Mouse (Mus musculus) cerebellum, adult 18-20 months (tissue): ENCODE data around the gene Rhot2.

Experiments
- DNase-seq, 2 experiments: peaks; one replicate each; pipeline ENCODE4 v3.0.0; 2021

Gene Rhot2

DNA sequence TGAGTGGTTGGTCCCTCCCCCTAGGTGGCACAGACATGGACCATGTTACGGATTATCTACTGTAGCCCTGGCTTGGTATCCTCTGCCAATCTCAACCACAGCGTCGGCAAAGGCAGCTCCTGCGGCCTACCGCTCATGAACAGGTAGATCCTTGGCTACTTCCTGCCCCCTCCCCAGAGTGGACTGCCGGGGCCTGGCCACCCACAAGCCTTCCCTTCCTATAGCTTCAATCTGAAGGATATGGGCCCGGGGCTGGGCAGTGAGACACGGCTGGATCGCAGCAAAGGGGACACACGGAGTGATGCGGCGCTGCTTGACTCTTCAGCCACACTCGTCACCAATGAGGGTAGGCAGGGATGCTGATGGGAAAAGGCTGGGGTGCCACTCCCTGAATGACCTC, 17.6 kb downstream of the Rhot2 start:
- no peak for DNase-seq

DNA sequence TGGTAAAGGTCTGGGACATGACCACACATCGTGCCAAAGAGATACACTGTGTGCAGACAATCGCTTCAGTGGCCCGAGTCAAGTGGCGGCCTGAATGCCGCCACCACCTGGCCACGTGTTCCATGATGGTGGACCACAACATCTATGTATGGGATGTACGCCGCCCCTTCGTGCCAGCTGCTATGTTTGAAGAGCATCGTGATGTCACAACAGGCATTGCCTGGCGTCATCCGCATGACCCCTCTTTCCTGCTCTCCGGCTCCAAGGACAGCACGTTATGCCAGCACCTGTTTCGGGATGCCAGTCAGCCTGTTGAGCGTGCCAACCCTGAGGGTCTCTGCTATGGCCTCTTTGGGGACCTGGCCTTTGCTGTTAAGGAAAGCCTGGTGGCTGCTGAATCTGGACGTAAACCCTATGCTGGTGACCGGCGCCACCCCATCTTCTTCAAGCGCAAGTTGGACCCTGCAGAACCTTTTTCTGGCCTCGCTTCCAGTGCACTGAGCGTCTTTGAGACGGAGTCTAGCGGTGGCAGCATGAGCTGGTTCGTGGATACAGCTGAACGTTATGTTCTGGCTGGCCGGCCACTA, 18.6 kb downstream of the Rhot2 start:
- no peak for DNase-seq

DNA sequence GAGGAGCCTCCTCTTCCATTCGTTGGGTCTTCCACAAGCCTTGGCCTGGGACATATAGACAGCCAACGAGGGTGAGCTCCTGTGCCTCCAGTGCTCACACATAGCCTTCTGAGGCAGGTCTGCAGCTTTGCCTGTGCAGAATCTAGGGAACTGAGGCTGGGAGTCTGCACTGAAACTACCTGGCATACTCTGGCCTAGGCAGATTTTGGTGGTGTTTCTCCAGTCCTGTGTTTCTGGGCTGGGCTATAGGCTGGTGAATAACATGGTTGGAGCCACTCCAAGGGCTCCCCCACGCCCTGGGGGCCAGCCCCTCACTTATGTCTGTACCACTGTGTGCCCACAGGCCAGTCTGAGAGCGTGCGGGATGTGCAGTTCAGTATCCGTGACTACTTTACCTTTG, 19.3 kb downstream of the Rhot2 start:
- peak in 1 of 2 experiments; percentile 23 for DNase-seq

DNA sequence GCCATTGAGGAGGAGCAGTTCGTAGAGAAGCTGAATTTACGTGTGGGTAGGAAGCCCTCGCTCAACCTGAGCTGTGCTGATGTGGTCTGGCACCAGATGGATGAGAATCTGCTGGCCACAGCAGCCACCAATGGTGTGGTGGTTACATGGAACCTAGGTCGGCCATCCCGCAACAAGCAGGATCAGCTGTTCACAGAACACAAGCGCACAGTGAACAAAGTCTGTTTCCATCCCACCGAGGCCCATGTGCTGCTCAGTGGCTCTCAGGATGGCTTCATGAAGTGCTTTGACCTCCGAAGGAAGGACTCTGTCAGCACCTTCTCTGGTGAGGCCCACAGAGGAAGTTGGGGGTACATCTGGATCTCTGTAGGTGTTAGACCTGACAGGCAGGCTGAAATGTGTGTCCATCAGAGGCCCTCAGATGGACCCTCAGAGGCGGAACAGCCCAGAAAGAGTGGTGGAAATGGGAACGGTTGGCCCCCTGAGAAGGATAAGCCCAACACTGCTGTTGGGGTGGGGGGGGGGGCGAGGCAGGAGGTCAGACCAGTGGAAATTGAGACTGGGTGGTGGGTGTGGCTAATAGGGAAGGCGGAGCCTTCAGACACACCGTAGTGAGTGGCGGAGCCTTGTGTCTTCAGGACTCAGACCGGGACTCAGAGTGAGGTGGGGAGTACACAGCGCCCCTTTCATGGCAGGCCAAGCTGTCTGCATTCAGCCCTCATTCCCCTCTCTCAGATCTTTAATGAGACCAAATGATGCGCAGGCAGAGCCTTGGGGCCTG, 20.1 kb downstream of the Rhot2 start:
- no peak for DNase-seq

DNA sequence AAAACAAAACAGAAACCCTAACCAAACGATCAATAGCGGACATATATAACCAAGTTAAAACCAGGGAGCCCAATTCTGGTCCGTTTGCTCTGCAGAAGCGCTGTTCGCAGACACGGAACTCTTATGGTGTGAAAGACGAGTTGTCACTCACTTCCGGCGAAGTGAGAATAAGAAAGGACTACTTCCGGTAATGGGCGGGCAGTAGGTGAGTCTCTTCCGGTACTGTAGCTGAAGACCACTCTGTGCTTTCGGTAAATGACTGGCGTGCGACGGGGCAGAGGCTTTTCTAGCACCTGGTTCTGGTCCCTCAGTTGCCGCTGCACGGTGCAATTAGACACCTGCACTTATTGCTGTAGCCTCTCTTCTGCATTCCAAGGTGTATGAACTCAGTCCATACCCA, 21.2 kb downstream of the Rhot2 start, which contains the start of gene Wdr24:
Gene Wdr24 (plus strand): TSS at position 176 of the 400 bp plus-strand sequence.
- peak; percentile 75 to 84 for DNase-seq

DNA sequence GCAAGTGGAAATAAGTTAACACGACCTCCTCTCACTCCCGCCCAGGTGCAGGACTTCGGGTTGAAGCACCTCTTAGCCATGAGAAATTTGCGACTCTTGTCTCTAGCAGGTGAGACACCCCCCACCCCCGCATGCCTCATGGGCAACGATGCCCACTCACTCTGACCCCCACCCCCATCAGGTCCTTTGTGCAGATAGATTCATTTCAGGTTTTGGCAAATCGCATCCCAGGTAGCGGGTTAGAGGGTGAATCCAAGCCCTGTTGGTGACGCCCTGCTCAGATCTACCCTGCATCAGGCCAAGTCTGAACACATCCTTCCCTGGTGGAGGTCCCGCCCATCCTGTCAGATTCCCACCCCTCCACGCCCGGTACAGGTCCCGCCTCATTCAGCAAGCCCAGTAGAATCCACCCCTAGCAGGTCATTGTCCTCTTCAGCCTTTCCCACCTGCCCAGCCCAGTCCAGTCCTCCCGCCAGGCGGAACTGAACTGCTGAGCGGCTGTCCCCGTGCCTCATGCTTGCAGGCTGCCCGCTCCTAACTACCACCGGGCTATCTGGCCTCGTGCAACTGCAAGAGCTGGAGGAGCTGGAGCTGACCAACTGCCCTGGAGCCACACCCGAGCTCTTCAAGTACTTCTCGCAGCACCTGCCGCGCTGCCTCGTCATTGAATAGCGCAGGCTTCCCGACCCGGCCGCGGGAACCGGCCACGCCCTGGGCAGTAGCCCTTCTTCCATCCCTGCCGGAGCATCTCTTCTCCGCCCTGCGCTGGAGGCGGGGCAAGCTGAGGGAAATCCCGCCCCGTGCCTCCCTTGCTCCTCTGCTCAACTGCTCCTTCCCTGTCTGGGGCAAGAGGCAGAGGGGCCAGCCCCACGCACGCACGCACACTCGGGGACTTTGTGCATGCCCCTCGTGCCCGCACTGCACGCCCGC, 25.5 kb downstream of the Rhot2 start:
- DNase-seq = peak in 1 of 2 experiments; percentile 14

DNA sequence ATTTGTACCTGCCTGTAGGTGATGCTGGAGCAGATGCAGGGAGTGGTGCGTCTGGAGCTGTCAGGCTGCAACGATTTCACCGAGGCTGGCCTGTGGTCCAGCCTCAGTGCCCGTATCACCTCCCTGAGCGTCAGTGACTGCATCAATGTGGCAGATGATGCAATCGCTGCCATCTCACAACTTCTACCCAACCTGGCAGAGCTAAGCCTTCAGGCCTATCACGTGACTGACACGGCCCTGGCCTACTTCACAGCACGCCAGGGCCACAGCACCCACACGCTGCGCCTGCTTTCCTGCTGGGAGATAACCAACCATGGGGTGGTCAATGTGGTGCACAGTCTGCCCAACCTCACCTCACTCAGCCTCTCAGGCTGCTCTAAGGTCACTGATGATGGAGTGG, 27.0 kb downstream of the Rhot2 start:
- DNase-seq = peak in 1 of 2 experiments; percentile 9

DNA sequence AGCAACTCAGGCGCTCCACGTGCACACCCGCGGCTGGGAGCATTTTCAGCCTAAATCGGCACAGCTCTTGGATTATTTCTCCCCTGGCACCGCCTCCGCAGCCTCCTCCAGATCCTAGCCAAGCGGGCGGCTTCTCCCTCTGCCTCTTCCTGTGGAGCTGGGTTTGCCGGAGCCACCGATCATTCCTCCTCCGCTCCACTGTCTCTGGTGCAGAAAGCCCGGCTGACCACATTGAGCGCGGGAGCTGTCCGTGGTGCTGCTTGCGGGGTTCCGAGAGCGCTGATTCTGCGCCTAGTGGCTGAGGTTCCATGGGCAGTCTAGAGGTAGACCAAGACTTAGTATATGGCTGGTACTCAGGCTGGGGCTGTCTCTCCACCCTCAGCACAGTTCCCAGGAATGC, 31.2 kb downstream of the Rhot2 start:
- peak; percentile 70 to 74 for DNase-seq

DNA sequence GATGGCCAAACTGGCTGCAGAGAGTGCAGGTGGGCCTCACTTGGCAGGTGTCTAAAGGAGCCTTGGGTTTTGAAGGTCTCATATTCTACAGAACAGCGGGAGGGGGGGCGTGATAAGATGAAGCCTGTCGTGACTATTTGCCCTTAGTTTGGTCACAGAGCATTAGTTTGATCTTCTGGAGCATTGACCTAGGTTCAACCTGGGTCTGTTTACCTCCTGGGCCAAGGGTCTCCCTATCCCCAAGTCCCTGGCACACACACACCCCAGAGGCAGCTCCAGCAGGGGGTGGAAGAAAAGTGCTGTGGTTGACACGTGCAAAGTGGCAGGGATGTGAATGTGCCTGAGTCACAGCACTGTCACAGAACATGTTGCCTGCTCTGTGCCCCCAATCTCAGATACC, 33.8 kb downstream of the Rhot2 start:
- DNase-seq = peak; percentile 21 to 29

DNA sequence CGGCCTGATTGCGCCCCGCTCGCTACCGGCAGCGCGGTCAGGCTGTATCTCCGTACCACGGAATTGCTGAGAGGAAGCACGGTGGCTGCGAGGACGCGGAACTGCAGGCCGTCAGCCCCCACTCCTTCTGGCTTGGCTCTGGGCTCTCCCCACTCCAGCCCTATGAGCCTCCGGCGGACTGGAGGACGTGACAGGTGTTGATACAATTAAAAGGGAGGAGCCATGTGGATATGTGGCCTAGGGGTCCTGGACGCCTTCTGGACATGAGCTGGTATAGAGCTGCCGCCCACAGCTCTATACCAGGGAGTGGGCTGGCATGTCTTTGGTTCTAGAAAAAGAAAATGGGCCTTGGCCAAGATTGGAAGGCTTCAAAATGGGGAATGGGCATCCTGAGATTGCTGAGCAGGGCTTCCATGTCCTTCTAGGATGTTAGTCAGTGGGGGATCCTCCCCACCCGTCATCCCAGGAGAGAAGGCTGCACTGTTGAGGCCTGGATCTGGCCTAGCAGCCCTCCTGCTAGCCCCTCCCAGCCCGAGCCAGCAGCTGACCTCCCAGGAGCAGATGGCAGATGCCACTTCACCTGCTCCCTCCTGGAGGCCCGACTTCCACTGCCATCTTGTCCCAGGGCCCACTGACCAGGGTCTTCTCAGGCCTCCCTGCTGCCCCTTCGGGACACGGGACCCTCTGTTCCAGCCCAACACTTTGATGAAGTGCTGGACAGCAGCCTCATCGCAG, 34.9 kb downstream of the Rhot2 start:
- peak; percentile 79 to 86 for DNase-seq

DNA sequence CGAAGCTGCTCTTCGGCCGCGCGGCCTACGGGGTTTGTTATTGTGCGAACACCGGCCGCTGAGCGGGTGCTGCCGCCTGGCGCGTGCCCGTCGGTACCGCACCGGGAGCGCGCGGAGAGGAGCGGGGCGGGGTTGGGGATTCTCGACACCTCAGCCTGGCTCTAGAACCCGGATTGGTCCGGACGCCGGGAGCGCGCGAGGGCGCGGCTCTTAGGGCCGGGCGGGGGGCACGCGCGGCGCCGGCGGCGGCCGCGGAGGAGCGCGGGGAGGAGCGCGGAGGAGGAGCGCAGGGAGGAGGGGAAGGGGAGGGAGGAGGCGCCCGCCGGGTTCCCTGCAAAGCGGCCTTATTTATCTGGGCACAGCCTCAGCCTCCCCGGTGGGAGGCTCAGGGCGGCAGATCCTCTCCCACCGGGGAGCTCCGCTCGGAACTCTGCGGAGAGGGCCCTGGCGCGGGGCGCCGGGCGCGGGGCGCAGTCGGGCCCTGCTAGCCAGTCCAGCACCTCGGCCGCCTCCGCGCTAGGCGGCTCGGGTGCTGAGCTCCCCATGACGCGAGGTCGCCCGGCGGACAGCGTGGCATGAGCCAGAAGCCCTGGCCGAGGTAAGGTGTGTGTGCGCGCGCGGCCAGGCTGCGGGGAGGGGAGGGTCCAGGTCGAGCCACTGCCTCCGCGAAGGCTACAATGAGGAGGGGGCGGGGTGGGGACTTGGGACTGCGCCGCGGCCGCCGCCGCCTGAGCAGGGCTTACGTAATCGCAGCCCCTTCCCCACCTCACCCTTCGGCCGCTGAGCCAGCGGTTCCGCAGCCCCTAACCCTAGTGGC, 35.7 kb downstream of the Rhot2 start, which contains the start of gene Fbxl16:
Gene Fbxl16 (plus strand): TSS at position 297 of the 817 bp plus-strand sequence.
- peak; percentile 96 to 97 for DNase-seq

DNA sequence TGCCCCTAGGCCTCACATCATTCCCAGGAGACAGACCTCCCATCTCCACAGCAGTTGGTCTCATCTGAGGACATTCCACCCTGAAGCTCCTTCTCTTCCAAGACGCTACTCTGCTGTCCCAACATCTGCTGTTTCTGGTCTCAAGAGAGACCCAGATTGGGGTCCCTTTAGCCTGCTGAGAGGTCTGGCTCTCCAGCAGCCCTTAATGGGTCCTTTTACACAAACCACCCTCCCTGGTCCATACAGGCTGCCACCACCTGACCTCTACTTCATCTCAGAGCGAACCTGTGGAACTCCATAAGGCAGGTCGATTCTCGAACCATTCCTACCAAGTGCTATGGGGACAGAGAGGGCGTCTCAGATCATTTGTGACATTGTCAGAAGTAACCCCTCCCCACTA, 36.6 kb downstream of the Rhot2 start:
- DNase-seq = peak in 1 of 2 experiments; percentile 22

DNA sequence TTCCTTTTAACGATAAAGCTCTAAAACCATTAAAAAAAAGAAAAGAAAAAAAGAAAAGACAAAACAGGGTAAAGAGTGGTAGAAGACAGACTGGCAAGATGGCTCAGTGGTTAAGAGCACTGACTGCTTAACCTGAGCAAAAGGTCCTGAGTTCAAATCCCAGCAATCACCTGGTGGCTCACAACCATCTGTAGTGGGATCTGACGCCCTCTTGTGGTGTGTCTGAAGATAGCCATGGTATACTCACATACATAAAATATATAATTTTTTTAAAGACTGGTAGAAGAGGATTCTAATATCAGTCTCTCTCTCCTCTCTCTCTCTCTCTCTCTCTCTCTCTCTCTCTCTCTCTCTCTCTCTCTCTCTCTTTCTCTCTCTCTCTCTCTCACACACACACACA, 37.2 kb downstream of the Rhot2 start:
- DNase-seq = peak; percentile 17 to 36

DNA sequence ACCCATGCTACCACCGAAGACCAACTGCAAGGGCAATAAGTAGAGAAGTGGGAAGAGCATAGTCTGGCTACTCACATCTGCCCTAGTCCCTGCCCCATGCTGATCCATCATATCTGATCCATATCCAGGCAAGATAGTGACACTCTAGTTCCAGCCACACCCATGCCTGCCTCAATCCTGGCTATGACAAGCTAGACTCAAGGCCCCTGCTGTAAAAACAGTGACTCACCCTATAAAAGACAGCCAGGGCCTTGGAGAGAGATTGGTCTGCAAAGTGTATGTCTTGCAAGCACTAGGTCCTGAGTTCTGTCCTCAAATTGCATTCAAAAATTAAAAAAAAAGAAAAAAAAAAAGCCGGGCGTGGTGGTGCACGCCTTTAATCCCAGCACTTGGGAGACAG, 38.1 kb downstream of the Rhot2 start:
- no peak for DNase-seq

DNA sequence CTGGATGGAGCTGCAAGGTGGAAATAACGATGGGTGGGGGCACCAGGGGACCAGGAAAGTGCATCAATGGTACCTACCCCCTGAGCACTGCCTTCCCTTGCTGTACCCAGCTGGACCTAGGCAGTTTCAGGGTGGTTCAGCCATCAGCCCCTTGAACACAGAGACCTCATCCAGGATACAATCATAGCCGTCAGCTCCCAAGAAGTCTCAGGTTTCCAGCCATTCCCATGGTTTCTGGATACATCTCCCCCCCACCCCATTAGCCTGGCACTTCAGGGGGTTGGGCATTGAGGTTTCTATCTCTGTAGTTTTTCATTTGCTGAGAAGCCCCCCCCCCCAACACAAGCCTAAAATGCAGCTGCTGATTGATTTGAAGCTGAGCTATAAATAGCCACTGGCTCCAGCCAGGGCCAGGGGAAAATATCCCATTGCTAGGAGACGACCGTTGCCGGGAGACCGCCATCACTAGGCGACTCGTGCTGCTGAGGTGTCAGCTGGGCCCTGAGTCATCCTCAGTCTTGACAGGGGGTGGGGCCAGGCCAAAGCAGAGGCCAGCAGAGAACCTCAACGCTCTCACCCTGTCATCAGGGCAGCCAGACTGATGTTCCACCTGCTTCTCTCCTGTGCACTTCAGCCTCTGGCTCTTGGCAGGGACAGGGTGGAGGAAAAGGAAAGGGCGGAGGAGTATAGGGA, 41.7 kb downstream of the Rhot2 start:
- DNase-seq = peak in 1 of 2 experiments; percentile 33

DNA sequence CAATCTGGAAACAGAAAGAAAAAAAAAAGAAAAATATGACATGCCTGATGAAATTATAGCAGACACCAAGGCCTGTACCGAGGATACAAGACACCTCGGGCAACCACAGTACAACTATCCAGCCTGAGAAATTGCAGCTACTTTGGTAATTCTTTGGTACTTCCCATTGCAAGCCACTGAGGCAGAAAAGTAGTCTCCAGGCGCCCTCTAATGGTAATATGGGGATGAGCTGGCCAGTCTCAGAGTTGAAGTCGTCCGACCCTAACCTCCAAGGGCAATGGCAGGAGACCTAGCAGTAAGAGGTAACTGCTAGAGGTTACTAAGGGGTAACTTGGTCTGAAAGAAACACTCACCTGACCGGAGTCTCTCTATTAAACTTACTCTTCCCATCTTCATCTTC, 43.6 kb downstream of the Rhot2 start:
- peak; percentile 74 to 75 for DNase-seq

DNA sequence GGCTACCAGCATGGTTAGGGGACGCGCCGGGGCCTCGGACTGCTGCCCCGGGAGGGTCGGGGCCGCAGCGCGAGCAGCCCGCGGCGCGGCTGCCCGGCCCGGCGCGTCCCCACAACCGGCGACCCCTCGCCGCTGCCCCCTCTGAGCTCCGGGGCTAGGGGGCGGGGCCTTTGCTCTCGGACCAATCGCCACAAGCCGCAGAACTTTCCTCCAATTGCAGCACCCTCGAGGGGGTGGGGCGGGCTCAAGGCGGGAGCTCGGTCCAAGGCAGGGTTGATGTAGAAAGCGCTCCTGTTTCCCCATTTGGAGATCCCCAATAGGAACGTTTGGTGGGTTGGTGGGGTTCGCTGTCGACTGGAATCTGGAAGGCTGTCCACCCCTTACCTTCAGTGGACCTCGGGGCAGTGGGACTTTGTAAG, 47.7 kb downstream of the Rhot2 start, which contains the start of gene Metrn:
Gene Metrn (minus strand): TSS at position 186 of the 419 bp plus-strand sequence.
- DNase-seq = peak; percentile 73 to 81

DNA sequence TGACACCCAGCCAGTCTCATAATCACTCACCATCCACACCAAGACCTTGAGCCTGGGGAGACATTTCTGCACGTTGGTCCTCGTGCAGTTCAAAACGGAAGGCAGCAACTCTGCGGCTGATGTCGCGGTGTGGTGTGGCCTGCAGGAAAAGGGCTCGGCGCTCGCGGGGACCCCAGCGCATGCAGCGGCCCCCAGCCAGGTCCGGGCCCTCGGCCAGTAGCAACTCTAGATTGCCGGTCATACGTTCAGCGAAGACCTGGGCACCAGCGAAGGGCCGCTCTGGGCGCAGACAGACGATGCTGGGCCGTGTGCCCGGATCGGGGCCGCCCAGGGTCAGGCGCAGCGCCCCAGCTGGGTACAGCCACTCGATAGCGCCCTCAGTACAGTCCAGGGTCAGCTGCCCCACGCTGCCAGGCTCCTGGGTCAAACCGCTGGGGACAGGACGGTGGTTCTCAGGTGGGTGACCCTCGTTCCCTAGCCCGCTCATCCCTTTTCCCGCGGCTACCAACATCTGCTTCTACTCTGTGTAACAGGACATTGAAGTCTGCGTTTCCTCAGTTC, 48.4 kb downstream of the Rhot2 start:
- peak in 1 of 2 experiments; percentile 45 for DNase-seq

DNA sequence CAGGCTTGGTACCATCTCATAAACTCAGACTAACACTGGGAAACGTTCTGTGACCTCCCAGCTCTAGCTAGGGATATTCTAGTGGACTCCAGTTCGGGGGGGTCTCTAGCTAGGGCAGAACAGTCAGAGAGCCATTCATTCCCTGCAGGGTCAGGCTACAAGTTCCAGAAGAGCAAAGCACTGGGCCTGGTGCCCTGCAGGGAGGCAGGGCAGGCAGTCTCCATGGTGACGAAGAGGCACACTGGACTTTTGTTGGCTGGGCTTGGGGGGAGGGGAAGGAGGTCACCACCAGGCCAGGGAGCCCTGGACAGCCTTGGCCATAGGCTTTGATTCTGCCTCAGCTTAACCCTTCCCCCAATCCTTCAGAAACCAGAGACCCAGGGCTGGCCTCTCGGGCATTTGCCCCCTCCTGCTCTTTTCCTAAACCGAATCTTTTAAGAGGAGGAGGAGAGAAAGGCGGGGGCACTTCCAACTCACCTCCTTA, 49.0 kb downstream of the Rhot2 start, which contains the start of gene AC134908.4:
Gene AC134908.4 (minus strand): TSS at position 51 of the 484 bp plus-strand sequence.
- peak; percentile 37 to 53 for DNase-seq

DNA sequence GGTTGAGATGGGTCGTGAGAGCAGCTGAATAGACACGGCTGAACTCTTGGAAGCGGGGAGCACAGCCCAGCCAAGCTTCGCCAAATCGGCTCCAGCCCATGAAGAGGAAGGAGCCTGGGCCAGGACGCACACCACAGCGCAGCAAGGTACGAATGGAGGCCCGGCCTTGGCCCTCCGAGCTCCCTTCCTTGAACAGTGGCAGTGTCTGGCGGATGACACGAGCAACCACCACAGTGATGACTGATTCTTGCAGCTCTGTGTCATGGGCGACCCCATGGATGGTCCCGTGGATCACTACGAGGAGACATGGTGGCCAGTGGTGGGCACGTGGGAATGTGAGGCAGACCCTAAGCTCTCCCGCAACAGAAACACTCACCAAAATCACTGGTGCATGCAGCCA, 49.7 kb downstream of the Rhot2 start:
- DNase-seq = no peak
